Mouse (Mus musculus) heart, embryonic 14.5 days (tissue): Measurements from ENCODE around the gene Gm11444. TPM values are rescaled to one million over a fixed set of nuclear protein-coding genes. Genes with fewer than 3 reads are reported as not detected.

ENCODE experiments used
- ATAC-seq: fragments of 200-750 bp; cut with Nextera tagmentation; 2 replicates; pipeline ENCODE4 v1.8.0; 2017; ENCODE audit warnings: low read depth, moderate TSS enrichment; ENCODE audit not compliant: insufficient number of reproducible peaks, insufficient read depth, low FRiP score
- H3K27ac ChIP-seq, 2 experiments: fragments of 200-500 bp in 1 of 2; fragments of 300-500 bp in 1 of 2; sonication (generic) in 1 of 2; replicated peaks in 1 of 2; 2 replicates each; pipeline ENCODE4 v1.5.1; 2012 to 2014; ENCODE audit warnings: low read depth in 2 of 2, low read length in 2 of 2, control low read depth in 1 of 2, mild to moderate bottlenecking in 1 of 2, mixed read lengths in 1 of 2; ENCODE audit not compliant: control insufficient read depth in 1 of 2, insufficient read depth in 1 of 2
- H3K27me3 ChIP-seq: fragments of 300-500 bp; sonication (generic); 2 replicates; pipeline ENCODE4 v1.6.1; 2014; ENCODE audit warnings: mild to moderate bottlenecking, low read length, control low read depth; ENCODE audit not compliant: control insufficient read depth, insufficient read depth
- H3K36me3 ChIP-seq: fragments of 300-500 bp; sonication (generic); 2 replicates; pipeline ENCODE4 v1.6.1; 2014; ENCODE audit warnings: mild to moderate bottlenecking, control low read depth, low read length, mixed read lengths; ENCODE audit not compliant: control insufficient read depth, insufficient read depth
- H3K4me1 ChIP-seq, 2 experiments: fragments of 200-500 bp in 1 of 2; fragments of 300-500 bp in 1 of 2; sonication (generic) in 1 of 2; 2 replicates each; pipeline ENCODE4 v1.6.1; 2012 to 2014; ENCODE audit warnings: low read length in 2 of 2, control low read depth in 1 of 2, mixed read lengths in 1 of 2; ENCODE audit not compliant: control insufficient read depth in 2 of 2, insufficient read depth in 2 of 2
- H3K4me2 ChIP-seq: fragments of 300-500 bp; sonication (generic); 2 replicates; pipeline ENCODE4 v1.6.1; 2014; ENCODE audit warnings: mild to moderate bottlenecking, low read length
- H3K4me3 ChIP-seq, 2 experiments: fragments of 200-500 bp in 1 of 2; fragments of 300-500 bp in 1 of 2; sonication (generic) in 1 of 2; 2 replicates each; pipeline ENCODE4 v1.5.1; 2012 to 2014; ENCODE audit warnings: low read length in 2 of 2, mild to moderate bottlenecking in 2 of 2, control low read depth in 1 of 2, low read depth in 1 of 2, moderate library complexity in 1 of 2; ENCODE audit not compliant: control insufficient read depth in 1 of 2, insufficient read depth in 1 of 2
- H3K9ac ChIP-seq: fragments of 300-500 bp; sonication (generic); 2 replicates; pipeline ENCODE4 v1.6.1; 2014; ENCODE audit warnings: mild to moderate bottlenecking, low read length
- H3K9me3 ChIP-seq: fragments of 300-500 bp; sonication (generic); 2 replicates; pipeline ENCODE4 v1.6.1; 2016; ENCODE audit warnings: low read length, control low read depth; ENCODE audit not compliant: control insufficient read depth
- WGBS: fragments of 180-500 bp; shearing (Covaris S2); extraction: QIAGEN DNeasy Blood & Tissue Kit; methylation state at CpG from one replicate; pipeline ENCODE4 v1.1.7; 2014; 5-methylcytosine and 5-hydroxymethylcytosine counted together
- polyA plus RNA-seq: library from polyadenylated mRNA; unstranded; fragments of >200 nt; fragmentation: Nextera tagmentation; extraction: Ambion mirVana; gene quantifications from 2 replicates; pipeline ENCODE4 v1.2.1, GENCODE M21; 2014

Gm11444 gene
- polyA plus RNA-seq, 1 experiment from 2014 or later = not detected

- WGBS = 1% methylated on average over 13 of the region's 13 CpGs
Observed at GRCm38 (mm10) chr11:85891010-85891691, 41.0 kb upstream of the Gm11444 start.

GRCm38 (mm10) chr11:85890563-85890845 is 40.4 kb upstream of the Gm11444 start:
- Histone ChIP-seq H3K4me3 (no peak overlapping the region), H3K27me3 (peaks cover 91% of the 10 kb centered on the region), H3K27ac (no peak overlapping the region), H3K36me3 (no peaks in the 10 kb centered on the region), H3K4me1 (peaks cover 11 to 28% of the 10 kb centered on the region in 2 experiments; a peak in 3 of 4 replicates), H3K9me3 (no peaks in the 10 kb centered on the region), H3K4me2 (no peak overlapping the region), H3K9ac (no peak overlapping the region)
- no peak for ATAC-seq
- 10% methylated on average over 13 of the region's 13 CpGs for WGBS

More at GRCm38 (mm10) chr11:85891010-85891691, 41.0 kb upstream of the Gm11444 start:
- no peak overlapping the region for H3K9ac ChIP-seq
- peaks cover 91% of the 10 kb centered on the region for H3K27me3 ChIP-seq
- H3K4me3 ChIP-seq = no peak overlapping the region
- no peaks in the 10 kb centered on the region for H3K9me3 ChIP-seq
- no peak overlapping the region for H3K27ac ChIP-seq
- peaks cover 11 to 28% of the 10 kb centered on the region in 2 experiments; a peak in 3 of 4 replicates for H3K4me1 ChIP-seq
- H3K36me3 ChIP-seq = no peaks in the 10 kb centered on the region
- no peak overlapping the region for H3K4me2 ChIP-seq
- no peak for ATAC-seq

- 0 out of 2 replicates have a peak, but pooled peaks have one; percentile 16 for ATAC-seq
- H3K9me3 ChIP-seq = no peaks in the 10 kb centered on the region
- H3K9ac ChIP-seq = no peak overlapping the region
- H3K4me2 ChIP-seq = no peak overlapping the region
- no peak overlapping the region for H3K27ac ChIP-seq
- H3K36me3 ChIP-seq = no peaks in the 10 kb centered on the region
- peaks cover 9 to 22% of the 10 kb centered on the region in 2 experiments; a peak in 3 of 4 replicates for H3K4me1 ChIP-seq
- H3K4me3 ChIP-seq = peak overlapping the region in 1 of 2 experiments; percentile 4; a peak in 1 of 4 replicates
- 5% methylated on average over 47 of the region's 47 CpGs for WGBS
- peaks cover 92% of the 10 kb centered on the region for H3K27me3 ChIP-seq
Observed at GRCm38 (mm10) chr11:85889730-85890562, 39.8 kb upstream of the Gm11444 start.

GRCm38 (mm10) chr11:85889056-85889729 is 39.1 kb upstream of the Gm11444 start:
- ATAC-seq = no peak
- Histone ChIP-seq H3K4me3 (no peak overlapping the region), H3K4me2 (no peak overlapping the region), H3K4me1 (peaks cover 4 to 16% of the 10 kb centered on the region in 2 experiments; a peak in 3 of 4 replicates), H3K9ac (no peak overlapping the region), H3K9me3 (no peaks in the 10 kb centered on the region), H3K27me3 (peaks cover 92% of the 10 kb centered on the region), H3K36me3 (no peaks in the 10 kb centered on the region), H3K27ac (no peak overlapping the region)
- WGBS = 43% methylated on average over 8 of the region's 8 CpGs

- no peak overlapping the region for H3K9ac ChIP-seq
- H3K4me2 ChIP-seq = peak overlapping the region; percentile 35
- H3K4me3 ChIP-seq = peak overlapping the region in 1 of 2 experiments; percentile 22; a peak in 2 of 4 replicates
- ATAC-seq = no peak
- WGBS = 6% methylated on average over 26 of the region's 26 CpGs
- peaks cover 4 to 16% of the 10 kb centered on the region in 2 experiments; a peak in 3 of 4 replicates for H3K4me1 ChIP-seq
- no peak overlapping the region for H3K27ac ChIP-seq
- no peaks in the 10 kb centered on the region for H3K9me3 ChIP-seq
- H3K36me3 ChIP-seq = no peaks in the 10 kb centered on the region
- peaks cover 86% of the 10 kb centered on the region for H3K27me3 ChIP-seq
Observed at GRCm38 (mm10) chr11:85888451-85888961, 38.4 kb upstream of the Gm11444 start.

GRCm38 (mm10) chr11:85887801-85888450 is 37.8 kb upstream of the Gm11444 start:
- Histone ChIP-seq H3K4me2 (peak overlapping the region; percentile 35), H3K4me1 (peaks cover 4 to 16% of the 10 kb centered on the region in 2 experiments; a peak in 3 of 4 replicates), H3K9ac (no peak overlapping the region), H3K4me3 (peak overlapping the region in 1 of 2 experiments; percentile 22; a peak in 2 of 4 replicates), H3K9me3 (no peaks in the 10 kb centered on the region), H3K27me3 (peaks cover 81% of the 10 kb centered on the region), H3K27ac (no peak overlapping the region), H3K36me3 (no peaks in the 10 kb centered on the region)
- 4% methylated on average over 17 of the region's 17 CpGs for WGBS
- no peak for ATAC-seq

GRCm38 (mm10) chr11:85887273-85887672 is 37.1 kb upstream of the Gm11444 start:
- Histone ChIP-seq H3K9ac (no peak overlapping the region), H3K27ac (no peak overlapping the region), H3K36me3 (no peaks in the 10 kb centered on the region), H3K4me3 (no peak overlapping the region), H3K9me3 (no peaks in the 10 kb centered on the region), H3K4me1 (peaks cover 4 to 16% of the 10 kb centered on the region in 2 experiments; a peak in 3 of 4 replicates), H3K27me3 (peaks cover 74% of the 10 kb centered on the region), H3K4me2 (no peak overlapping the region)
- no peak for ATAC-seq
- WGBS = 30% methylated on average over 6 of the region's 6 CpGs
